Mouse (Mus musculus) heart, postnatal 0 days (tissue): ENCODE measurements around the gene Krt80.

Experiments
- CTCF ChIP-seq: IDR thresholded peaks from 2 replicates; pipeline ENCODE4 v1.5.1; 2016; ENCODE audit warnings: antibody characterized with exemption, control low read depth, low read depth
- EP300 ChIP-seq: IDR thresholded peaks from 2 replicates; pipeline ENCODE4 v1.6.1; 2016; ENCODE audit warnings: antibody characterized with exemption, low read depth

DNA sequence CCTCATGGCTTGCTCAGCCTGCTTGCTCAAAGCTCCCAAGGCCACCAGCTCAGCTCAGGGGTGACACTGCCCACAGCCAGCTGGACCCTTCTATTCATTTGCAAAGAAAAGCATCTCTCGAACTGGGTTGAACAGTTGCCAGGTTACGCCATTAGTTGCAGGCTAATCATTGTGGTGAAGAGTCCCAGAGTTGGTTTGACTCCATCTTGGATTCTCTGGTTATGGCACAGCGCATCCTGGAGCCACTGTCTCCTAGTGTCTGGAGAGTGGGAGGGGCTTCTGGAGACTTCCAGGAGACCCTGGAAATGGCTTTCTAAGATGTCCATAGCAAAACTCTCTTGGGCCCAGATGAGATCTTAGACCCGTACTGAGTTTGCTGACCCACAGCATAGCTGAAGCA is 54.6 kb downstream of the Krt80 start:
- TF ChIP-seq CTCF (no peak), EP300 (no peak)
